Mouse (Mus musculus) limb, embryonic 15.5 days (tissue): Measurements from ENCODE around the gene Fank1. TPM values are rescaled to one million over a fixed set of nuclear protein-coding genes. Genes with fewer than 3 reads are reported as not detected.
A peak's percentile ranks its signal among the peaks of the same experiment; 100 is the strongest.

Experiments used
- ATAC-seq: fragments of 200-750 bp; cut with Nextera tagmentation; 2 replicates; pipeline ENCODE4 v1.8.0; 2017; ENCODE audit warnings: low read depth, moderate TSS enrichment; ENCODE audit not compliant: insufficient number of reproducible peaks, low FRiP score, low TSS enrichment
- H3K27ac ChIP-seq: fragments of 300-500 bp; sonication (generic); 2 replicates; pipeline ENCODE4 v1.5.1; 2015; ENCODE audit warnings: moderate library complexity, mild to moderate bottlenecking, inconsistent platforms
- H3K27me3 ChIP-seq: fragments of 300-500 bp; sonication (generic); 2 replicates; pipeline ENCODE4 v1.6.1; 2015; ENCODE audit warnings: inconsistent platforms
- H3K36me3 ChIP-seq: fragments of 300-500 bp; sonication (generic); 2 replicates; pipeline ENCODE4 v1.6.1; 2015; ENCODE audit warnings: inconsistent platforms
- H3K4me1 ChIP-seq: fragments of 300-500 bp; sonication (generic); 2 replicates; pipeline ENCODE4 v1.6.1; 2015; ENCODE audit warnings: inconsistent platforms
- H3K4me2 ChIP-seq: fragments of 300-500 bp; sonication (generic); 2 replicates; pipeline ENCODE4 v1.6.1; 2015; ENCODE audit warnings: mild to moderate bottlenecking, inconsistent platforms
- H3K4me3 ChIP-seq: fragments of 300-500 bp; sonication (generic); 2 replicates; pipeline ENCODE4 v1.5.1; 2015; ENCODE audit warnings: mild to moderate bottlenecking, inconsistent platforms
- H3K9ac ChIP-seq: fragments of 300-500 bp; sonication (generic); 2 replicates; pipeline ENCODE4 v1.6.1; 2015; ENCODE audit warnings: inconsistent platforms
- H3K9me3 ChIP-seq: fragments of 300-500 bp; sonication (generic); 2 replicates; pipeline ENCODE4 v1.6.1; 2016; ENCODE audit warnings: inconsistent platforms
- WGBS: fragments of 180-500 bp; shearing (Covaris S2); methylation state at CpG from one replicate; pipeline ENCODE4 v1.1.7; 2015; 5-methylcytosine and 5-hydroxymethylcytosine counted together
- polyA plus RNA-seq: library from polyadenylated mRNA; unstranded; fragments of >200 nt; fragmentation: Nextera tagmentation; extraction: Ambion mirVana; gene quantifications from 2 replicates; pipeline ENCODE4 v1.2.1, GENCODE M21; 2015

Gene Fank1
- polyA plus RNA-seq, 1 experiment from 2014 or later: not detected

DNA sequence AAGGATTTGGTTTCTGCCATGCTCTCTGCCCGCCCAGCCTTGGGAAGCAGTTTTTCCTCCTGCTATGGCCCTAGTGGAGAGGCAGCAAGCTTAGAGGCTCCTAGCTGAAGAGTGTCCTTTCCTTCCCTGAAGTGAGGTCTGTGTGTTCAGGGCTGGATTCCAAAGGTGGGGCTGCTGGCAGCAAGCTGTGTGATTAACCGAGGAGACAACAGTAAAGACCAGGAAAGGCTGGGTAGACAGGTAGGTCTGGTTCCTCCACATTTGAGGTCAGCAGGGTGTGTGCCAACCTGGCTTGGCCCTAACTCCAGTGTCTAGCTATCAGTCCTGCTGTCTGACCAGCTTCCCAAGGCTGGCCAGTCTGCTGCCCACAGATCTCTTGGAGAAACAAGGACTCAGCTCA, 18.1 kb downstream of the Fank1 start:
- no peaks in the 10 kb centered on the region for H3K36me3 ChIP-seq
- no peak for ATAC-seq
- no peaks in the 10 kb centered on the region for H3K9me3 ChIP-seq
- no peak overlapping the region for H3K4me3 ChIP-seq
- H3K27me3 ChIP-seq: no peaks in the 10 kb centered on the region
- H3K4me2 ChIP-seq: no peak overlapping the region
- H3K27ac ChIP-seq: no peak overlapping the region
- 85% methylated on average over 2 of the region's 2 CpGs for WGBS
- peaks cover 3% of the 10 kb centered on the region; the same call in 1 of the 2 replicates for H3K4me1 ChIP-seq
- no peak overlapping the region for H3K9ac ChIP-seq

DNA sequence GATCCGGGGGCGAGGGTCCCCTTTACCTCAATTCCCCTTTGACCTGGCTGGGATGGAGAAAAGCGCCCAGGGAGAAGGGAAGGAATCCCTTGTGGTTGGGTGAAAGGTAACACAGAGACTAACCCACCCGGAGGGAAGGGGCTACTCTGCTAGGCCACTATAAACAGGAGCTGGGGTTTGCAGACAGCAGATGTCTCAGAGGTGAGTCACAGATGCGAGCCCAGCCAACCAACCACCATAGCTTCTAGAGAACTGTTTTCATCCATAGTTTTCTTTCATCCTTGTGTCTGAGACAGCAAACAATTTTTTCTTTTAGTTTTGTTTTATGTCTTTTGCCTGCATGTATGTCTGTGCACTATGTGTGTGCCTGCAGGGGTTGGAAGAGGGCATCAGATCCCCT, 23.3 kb downstream of the Fank1 start:
- H3K36me3 ChIP-seq: no peaks in the 10 kb centered on the region
- no peaks in the 10 kb centered on the region for H3K9me3 ChIP-seq
- H3K27me3 ChIP-seq: no peaks in the 10 kb centered on the region
- 76% methylated on average over 5 of the region's 5 CpGs for WGBS
- ATAC-seq: no peak
- no peak overlapping the region for H3K9ac ChIP-seq
- no peak overlapping the region for H3K4me3 ChIP-seq
- no peak overlapping the region for H3K27ac ChIP-seq
- no peak overlapping the region for H3K4me2 ChIP-seq
- H3K4me1 ChIP-seq: no peaks in the 10 kb centered on the region

GRCm38 (mm10) chr7:133801823-133802222, 25.2 kb downstream of the Fank1 start:
- Histone ChIP-seq H3K27me3 (no peaks in the 10 kb centered on the region), H3K4me1 (no peaks in the 10 kb centered on the region; the same call in 1 of the 2 replicates), H3K36me3 (no peaks in the 10 kb centered on the region), H3K4me3 (no peak overlapping the region), H3K9ac (no peak overlapping the region), H3K4me2 (no peak overlapping the region), H3K27ac (no peak overlapping the region), H3K9me3 (no peaks in the 10 kb centered on the region)
- no peak for ATAC-seq
- 37% methylated on average over 6 of the region's 6 CpGs for WGBS

DNA sequence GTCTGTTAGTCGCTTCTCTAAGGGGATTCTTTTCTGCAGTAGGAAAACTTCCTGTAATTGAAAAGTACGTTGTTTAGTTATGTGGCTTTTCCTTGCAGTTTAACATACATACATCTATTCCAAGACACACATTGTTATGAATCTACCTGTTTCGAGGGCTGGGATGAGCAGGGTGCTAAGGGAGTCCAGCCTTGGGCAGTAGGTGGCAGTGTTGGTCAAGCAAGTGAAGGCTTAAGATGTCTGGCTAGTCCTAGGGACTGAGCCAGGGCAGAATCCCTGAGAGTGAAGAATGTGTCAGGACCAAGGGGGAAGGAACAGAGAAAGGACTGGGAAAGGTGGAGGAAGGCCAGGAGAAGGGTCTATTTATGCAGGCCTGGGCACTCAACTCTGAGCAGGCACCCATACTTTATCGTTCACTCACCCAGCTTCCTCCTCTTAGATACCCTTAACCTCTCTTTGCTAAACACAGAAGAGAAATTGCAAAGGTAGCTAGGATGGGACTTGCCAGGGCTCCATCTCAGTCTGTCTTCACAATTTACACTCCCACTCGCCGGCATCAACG, 29.0 kb downstream of the Fank1 start:
- 51% methylated on average over 7 of the region's 7 CpGs for WGBS
- no peak overlapping the region for H3K4me2 ChIP-seq
- peak; percentile 61; the same call in 1 of the 2 replicates for ATAC-seq
- no peaks in the 10 kb centered on the region for H3K9me3 ChIP-seq
- no peaks in the 10 kb centered on the region for H3K36me3 ChIP-seq
- no peaks in the 10 kb centered on the region; the same call in 1 of the 2 replicates for H3K4me1 ChIP-seq
- H3K4me3 ChIP-seq: no peak overlapping the region
- no peak overlapping the region for H3K27ac ChIP-seq
- H3K9ac ChIP-seq: no peak overlapping the region
- H3K27me3 ChIP-seq: no peaks in the 10 kb centered on the region

GRCm38 (mm10) chr7:133812927-133813326, 36.3 kb downstream of the Fank1 start:
- no peak for ATAC-seq
- H3K36me3 ChIP-seq: no peaks in the 10 kb centered on the region
- no peaks in the 10 kb centered on the region for H3K9me3 ChIP-seq
- H3K4me3 ChIP-seq: no peak overlapping the region
- no peaks in the 10 kb centered on the region for H3K4me1 ChIP-seq
- 68% methylated on average over 7 of the region's 7 CpGs for WGBS
- H3K27ac ChIP-seq: no peak overlapping the region
- no peak overlapping the region for H3K9ac ChIP-seq
- no peak overlapping the region for H3K4me2 ChIP-seq
- no peaks in the 10 kb centered on the region for H3K27me3 ChIP-seq

GRCm38 (mm10) chr7:133813331-133813730, 36.7 kb downstream of the Fank1 start:
- WGBS: 71% methylated on average over 4 of the region's 4 CpGs

DNA sequence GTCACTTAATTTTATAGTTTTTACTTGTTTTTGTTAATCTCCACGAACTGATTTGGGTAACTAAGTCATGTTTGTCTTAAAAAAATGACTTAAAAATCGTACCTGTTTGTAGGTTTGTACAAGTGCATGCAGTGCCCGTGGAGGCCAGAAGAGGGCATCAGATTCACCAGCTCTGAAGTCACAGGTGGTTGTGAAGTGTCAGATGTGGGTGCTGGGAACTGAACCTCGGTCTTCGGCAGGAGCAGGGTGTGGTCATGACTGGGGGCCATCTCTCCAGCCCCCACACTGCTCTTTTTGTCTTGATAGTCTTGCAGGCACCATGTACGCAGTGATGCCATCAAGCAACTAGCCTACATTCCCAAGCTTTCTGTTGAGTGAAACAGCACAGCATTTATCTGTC, 47.1 kb downstream of the Fank1 start:
- Histone ChIP-seq H3K27me3 (no peaks in the 10 kb centered on the region), H3K4me1 (no peaks in the 10 kb centered on the region), H3K4me2 (no peak overlapping the region), H3K4me3 (no peak overlapping the region), H3K9me3 (no peaks in the 10 kb centered on the region), H3K36me3 (no peaks in the 10 kb centered on the region), H3K9ac (no peak overlapping the region), H3K27ac (no peak overlapping the region)
- ATAC-seq: no peak
- WGBS: 75% methylated on average over 6 of the region's 6 CpGs

More at GRCm38 (mm10) chr7:133813331-133813730, 36.7 kb downstream of the Fank1 start:
- no peak overlapping the region for H3K4me2 ChIP-seq
- H3K36me3 ChIP-seq: no peaks in the 10 kb centered on the region
- no peaks in the 10 kb centered on the region for H3K4me1 ChIP-seq
- no peak overlapping the region for H3K27ac ChIP-seq
- no peaks in the 10 kb centered on the region for H3K9me3 ChIP-seq
- no peak overlapping the region for H3K9ac ChIP-seq
- H3K27me3 ChIP-seq: no peaks in the 10 kb centered on the region
- H3K4me3 ChIP-seq: no peak overlapping the region
- ATAC-seq: no peak

GRCm38 (mm10) chr7:133824579-133824978, 47.9 kb downstream of the Fank1 start:
- H3K9me3 ChIP-seq: no peaks in the 10 kb centered on the region
- no peak overlapping the region for H3K27ac ChIP-seq
- no peaks in the 10 kb centered on the region for H3K27me3 ChIP-seq
- H3K4me1 ChIP-seq: 0 out of 2 replicates have a peak, but pooled peaks cover 1% of the 10 kb centered on the region
- H3K4me2 ChIP-seq: no peak overlapping the region
- 95% methylated on average over 2 of the region's 2 CpGs for WGBS
- no peaks in the 10 kb centered on the region for H3K36me3 ChIP-seq
- no peak for ATAC-seq
- no peak overlapping the region for H3K9ac ChIP-seq
- H3K4me3 ChIP-seq: no peak overlapping the region

DNA sequence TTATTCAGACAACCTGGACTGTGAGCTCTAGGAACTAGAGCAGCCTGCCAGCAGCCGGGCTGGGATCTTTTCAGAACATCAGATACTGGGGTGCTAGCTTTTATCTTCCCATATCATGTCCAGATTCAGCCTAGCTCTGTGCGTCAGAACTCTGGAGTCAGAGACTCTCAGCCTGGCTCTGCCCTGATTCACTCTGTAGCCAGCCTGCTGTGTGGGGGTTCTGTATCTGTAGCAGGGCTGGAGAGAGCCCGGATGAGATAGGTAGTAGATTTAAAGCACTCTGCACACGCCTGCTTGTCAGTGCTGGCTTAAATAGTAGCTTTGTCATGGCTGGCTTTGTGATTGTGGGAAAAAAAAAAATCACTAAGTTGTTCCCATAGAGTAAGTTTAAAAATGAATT, 51.9 kb downstream of the Fank1 start:
- Histone ChIP-seq H3K9me3 (no peaks in the 10 kb centered on the region), H3K27me3 (no peaks in the 10 kb centered on the region), H3K4me3 (no peak overlapping the region), H3K9ac (no peak overlapping the region), H3K27ac (no peak overlapping the region), H3K36me3 (no peaks in the 10 kb centered on the region), H3K4me1 (0 out of 2 replicates have a peak, but pooled peaks cover 7% of the 10 kb centered on the region), H3K4me2 (no peak overlapping the region)
- WGBS: 46% methylated on average over 4 of the region's 4 CpGs
- no peak for ATAC-seq

DNA sequence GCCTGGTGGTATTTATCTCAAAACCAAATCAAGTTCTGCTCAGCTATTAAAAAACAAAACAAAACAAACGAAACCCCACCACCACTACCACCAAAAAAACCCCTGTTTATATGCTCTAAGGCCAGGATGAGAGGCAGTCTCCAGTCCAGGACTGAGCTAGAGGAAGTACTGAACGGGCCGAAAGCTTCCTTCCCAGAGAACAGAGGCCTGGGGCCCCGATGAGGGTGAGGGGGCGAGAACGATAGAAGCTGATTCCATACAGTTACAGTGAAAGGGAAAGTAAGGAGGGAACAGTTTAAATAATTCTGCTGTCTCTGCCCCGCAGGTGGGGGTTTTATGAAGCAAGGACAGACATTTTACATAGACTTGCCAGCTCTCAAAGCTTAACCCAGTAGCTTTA, 52.9 kb downstream of the Fank1 start:
- Histone ChIP-seq H3K9me3 (no peaks in the 10 kb centered on the region), H3K27me3 (no peaks in the 10 kb centered on the region), H3K4me2 (no peak overlapping the region), H3K27ac (0 out of 2 replicates have a peak overlapping the region, but pooled peaks have one; percentile 17), H3K4me1 (0 out of 2 replicates have a peak, but pooled peaks cover 7% of the 10 kb centered on the region), H3K4me3 (no peak overlapping the region), H3K9ac (no peak overlapping the region), H3K36me3 (no peaks in the 10 kb centered on the region)
- ATAC-seq: no peak
- 38% methylated on average over 7 of the region's 7 CpGs for WGBS

GRCm38 (mm10) chr7:133839546-133839945, 62.9 kb downstream of the Fank1 start:
- H3K4me1 ChIP-seq: no peaks in the 10 kb centered on the region
- 54% methylated on average over 4 of the region's 4 CpGs for WGBS
- H3K9ac ChIP-seq: no peak overlapping the region
- no peak overlapping the region for H3K27ac ChIP-seq
- H3K9me3 ChIP-seq: no peaks in the 10 kb centered on the region
- H3K4me2 ChIP-seq: no peak overlapping the region
- no peaks in the 10 kb centered on the region for H3K36me3 ChIP-seq
- no peaks in the 10 kb centered on the region for H3K27me3 ChIP-seq
- no peak for ATAC-seq
- H3K4me3 ChIP-seq: no peak overlapping the region

GRCm38 (mm10) chr7:133842079-133842478, 65.4 kb downstream of the Fank1 start:
- H3K27ac ChIP-seq: no peak overlapping the region
- H3K9ac ChIP-seq: no peak overlapping the region
- H3K4me1 ChIP-seq: no peaks in the 10 kb centered on the region
- no peaks in the 10 kb centered on the region for H3K9me3 ChIP-seq
- no peak for ATAC-seq
- 24% methylated on average over 6 of the region's 6 CpGs for WGBS
- H3K4me2 ChIP-seq: no peak overlapping the region
- no peaks in the 10 kb centered on the region for H3K36me3 ChIP-seq
- H3K27me3 ChIP-seq: no peaks in the 10 kb centered on the region
- no peak overlapping the region for H3K4me3 ChIP-seq

DNA sequence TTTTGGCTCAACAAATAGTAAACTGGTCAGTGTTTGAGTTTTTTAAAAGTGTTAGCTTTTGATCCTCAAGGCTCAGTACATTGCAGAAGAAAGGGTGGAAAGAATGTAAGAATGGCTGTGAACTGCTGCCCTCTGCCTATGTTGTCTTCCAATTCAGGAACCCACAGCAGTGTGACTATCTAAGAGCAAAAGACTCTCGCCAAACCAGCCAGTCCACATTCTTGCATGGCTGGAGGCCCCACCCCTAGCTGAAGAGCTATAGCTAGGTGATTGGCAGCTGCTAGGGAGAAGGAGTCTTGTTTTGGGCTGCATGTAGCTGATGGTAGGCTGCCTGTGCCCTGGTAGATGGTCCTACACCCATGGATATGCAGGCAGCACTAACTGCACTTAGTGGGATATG, 70.5 kb downstream of the Fank1 start:
- Histone ChIP-seq H3K9me3 (no peaks in the 10 kb centered on the region), H3K4me1 (no peaks in the 10 kb centered on the region), H3K36me3 (no peaks in the 10 kb centered on the region), H3K4me3 (no peak overlapping the region), H3K4me2 (no peak overlapping the region), H3K27ac (no peak overlapping the region), H3K27me3 (no peaks in the 10 kb centered on the region), H3K9ac (no peak overlapping the region)
- 23% methylated on average over 1 of the region's 1 CpGs for WGBS
- ATAC-seq: no peak
